Mouse (Mus musculus): ENCODE results near the gene Vps25. TPM values are rescaled to one million over a fixed set of nuclear protein-coding genes. Genes with fewer than 3 reads are reported as not detected.
A peak's percentile ranks its signal among the peaks of the same experiment; 100 is the strongest.

Vps25 gene
- total and polyA plus RNA-seq, 3 experiments: 75.5 to 107 TPM; not detected in 1

- peak; percentile 92 for TF ChIP-seq TCF12 (IDR thresholded peaks at IDR 0.05; ENCODE audit: low read depth, low read length)
- TF ChIP-seq MYC (IDR thresholded peaks at IDR 0.05; ENCODE audit: low read depth, low read length): peak; percentile 92
- peak; percentile 100 for TF ChIP-seq NELFE (IDR thresholded peaks at IDR 0.05; ENCODE audit: low read depth, low read length)
- peak in 1 of 2 experiments; percentile 45; a peak in 2 of 4 replicates for TF ChIP-seq EP300 (IDR thresholded peaks at IDR 0.05; ENCODE audit: low read depth in 1 of 2, low read length in 2 of 2)
- peak; percentile 9; the same call in 1 of the 2 replicates for TF ChIP-seq GATA1 (IDR thresholded peaks at IDR 0.05; ENCODE audit: low read depth, low read length)
Measured at GRCm38 (mm10) chr11:101253613-101254389, at the start of gene Vps25 (continued).

GRCm38 (mm10) chr11:101211970-101212369, 41.5 kb upstream of the Vps25 start:
- no peak overlapping the region for H3K9ac ChIP-seq (ENCODE audit: control insufficient read depth, low read depth, low read length, poor library complexity, severe bottlenecking)
- peak; percentile 88 for DNase-seq (ENCODE audit: low read depth, low spot score)
- H3K27me3 ChIP-seq (ENCODE audit: control insufficient read depth in 1 of 2, insufficient read depth in 2 of 2, low read length in 2 of 2): no peaks in the 10 kb centered on the region
- H3K4me1 ChIP-seq (ENCODE audit: control insufficient read depth in 1 of 2, insufficient read depth in 2 of 2, low read length in 2 of 2): no peaks in the 10 kb centered on the region
- no peaks in the 10 kb centered on the region; a peak in 1 of 4 replicates for H3K36me3 ChIP-seq (ENCODE audit: control insufficient read depth in 1 of 2, insufficient read depth in 2 of 2, low read length in 2 of 2)
- no peak overlapping the region for H3K27ac ChIP-seq (ENCODE audit: control insufficient read depth, low read depth, low read length)
- H3K79me2 ChIP-seq (ENCODE audit: control insufficient read depth, insufficient read depth, low read length, poor library complexity): no peaks in the 10 kb centered on the region
- TF ChIP-seq JUND (IDR thresholded peaks at IDR 0.05; ENCODE audit: low read depth, low read length) (no peak), ELF1 (IDR thresholded peaks at IDR 0.05; ENCODE audit: low read depth, low read length) (no peak), ZC3H11A (IDR thresholded peaks at IDR 0.05; ENCODE audit: low read depth, low read length) (peak; percentile 94), SIN3A (IDR thresholded peaks at IDR 0.05; ENCODE audit: low read length) (peak; percentile 26; the same call in 1 of the 2 replicates), RAD21 (IDR thresholded peaks at IDR 0.05; ENCODE audit: low read depth, low read length) (peak; percentile 98), SMC3 (IDR thresholded peaks at IDR 0.05; ENCODE audit: low read depth, low read length) (peak; percentile 96), MYB (IDR thresholded peaks at IDR 0.05; ENCODE audit: low read depth, low read length) (no peak), MYC (IDR thresholded peaks at IDR 0.05; ENCODE audit: low read depth, low read length) (no peak), HCFC1 (IDR thresholded peaks at IDR 0.05; ENCODE audit: low read depth, low read length) (no peak), TBP (IDR thresholded peaks at IDR 0.05; ENCODE audit: low read depth, low read length) (0 out of 2 replicates have a peak, but pooled peaks have one; percentile 43), NELFE (IDR thresholded peaks at IDR 0.05; ENCODE audit: low read depth, low read length) (no peak), CTCF (IDR thresholded peaks at IDR 0.05 in 2 of 3, conservative IDR thresholded peaks at IDR 0.05 in 1 of 3; ENCODE audit: control insufficient read depth in 1 of 3, insufficient read depth in 1 of 3, low read depth in 2 of 3, low read length in 3 of 3, poor library complexity in 1 of 3, severe bottlenecking in 1 of 3) (peak in 2 of 3 experiments; percentile 67 to 97; a peak in 4 of 6 replicates)
- H3K4me3 ChIP-seq (ENCODE audit: control insufficient read depth in 1 of 2, insufficient read depth in 1 of 2, low read depth in 2 of 2, low read length in 2 of 2): no peak overlapping the region
- H3K9me3 ChIP-seq (replicated peaks; ENCODE audit: insufficient read depth, low read length): no peaks in the 10 kb centered on the region

- Histone ChIP-seq H3K4me1 (ENCODE audit: control insufficient read depth in 1 of 2, insufficient read depth in 2 of 2, low read length in 2 of 2) (peaks cover 9 to 14% of the 10 kb centered on the region in 2 experiments), H3K79me2 (ENCODE audit: control insufficient read depth, insufficient read depth, low read length, poor library complexity) (no peaks in the 10 kb centered on the region), H3K9ac (ENCODE audit: control insufficient read depth, low read depth, low read length, poor library complexity, severe bottlenecking) (no peak overlapping the region), H3K36me3 (ENCODE audit: control insufficient read depth in 1 of 2, insufficient read depth in 2 of 2, low read length in 2 of 2) (peaks cover 0 to 15% of the 10 kb centered on the region in 2 experiments; a peak in 3 of 4 replicates), H3K4me3 (ENCODE audit: control insufficient read depth in 1 of 2, insufficient read depth in 1 of 2, low read depth in 2 of 2, low read length in 2 of 2) (no peak overlapping the region), H3K27me3 (ENCODE audit: control insufficient read depth in 1 of 2, insufficient read depth in 2 of 2, low read length in 2 of 2) (no peaks in the 10 kb centered on the region), H3K9me3 (replicated peaks; ENCODE audit: insufficient read depth, low read length) (no peaks in the 10 kb centered on the region), H3K27ac (ENCODE audit: control insufficient read depth, low read depth, low read length) (no peak overlapping the region)
- DNase-seq (ENCODE audit: low read depth, low spot score): no peak
- TF ChIP-seq KAT2A (conservative IDR thresholded peaks at IDR 0.05; ENCODE audit: low read depth, low read length): no peak
- no peak for TF ChIP-seq POLR2A (IDR thresholded peaks at IDR 0.05; ENCODE audit: control insufficient read depth in 1 of 2, insufficient read depth in 1 of 2, low read depth in 1 of 2, low read length in 2 of 2, poor library complexity in 1 of 2)
- TF ChIP-seq POLR2AphosphoS5 (IDR thresholded peaks at IDR 0.05; ENCODE audit: borderline replicate concordance, low read depth, low read length): no peak
- TF ChIP-seq POLR2AphosphoS2 (IDR thresholded peaks at IDR 0.05; ENCODE audit: low read length): no peak
- TF ChIP-seq BHLHE40 (IDR thresholded peaks at IDR 0.05; ENCODE audit: borderline replicate concordance, low read depth, low read length): no peak
- no peak for TF ChIP-seq CHD1 (IDR thresholded peaks at IDR 0.05; ENCODE audit: low read depth, low read length)
- TF ChIP-seq TAL1 (IDR thresholded peaks at IDR 0.05; ENCODE audit: low read length): no peak
- TF ChIP-seq UBTF (IDR thresholded peaks at IDR 0.05; ENCODE audit: borderline replicate concordance, insufficient read depth, low read depth, low read length): no peak
- TF ChIP-seq JUND (IDR thresholded peaks at IDR 0.05; ENCODE audit: low read depth, low read length): no peak
- no peak for TF ChIP-seq ZMIZ1 (IDR thresholded peaks at IDR 0.05; ENCODE audit: low read depth, low read length)
- no peak for TF ChIP-seq TCF12 (IDR thresholded peaks at IDR 0.05; ENCODE audit: low read depth, low read length)
- TF ChIP-seq MEF2A (IDR thresholded peaks at IDR 0.05; ENCODE audit: extremely low read depth, insufficient replicate concordance, low read depth, low read length, poor library complexity, severe bottlenecking): no peak
- no peak for TF ChIP-seq E2F4 (IDR thresholded peaks at IDR 0.05; ENCODE audit: borderline replicate concordance, low read depth, low read length)
- no peak for TF ChIP-seq SIN3A (IDR thresholded peaks at IDR 0.05; ENCODE audit: low read length)
- no peak for TF ChIP-seq USF1 (IDR thresholded peaks at IDR 0.05; ENCODE audit: low read depth, low read length)
- TF ChIP-seq RCOR1 (IDR thresholded peaks at IDR 0.05; ENCODE audit: low read depth, low read length): no peak
- TF ChIP-seq RAD21 (IDR thresholded peaks at IDR 0.05; ENCODE audit: low read depth, low read length): no peak
Measured at GRCm38 (mm10) chr11:101216936-101217335, 36.6 kb upstream of the Vps25 start.

All from MEL (cell line).